Mouse (Mus musculus) hindbrain, embryonic 13.5 days (tissue): ENCODE measurements around the gene Cd3eap. TPM values are rescaled to one million over a fixed set of nuclear protein-coding genes. Genes with fewer than 3 reads are reported as not detected.

ENCODE experiments used
- ATAC-seq: fragments of 200-750 bp; cut with Nextera tagmentation; 2 replicates; pipeline ENCODE4 v1.8.0; 2017; ENCODE audit warnings: moderate TSS enrichment; ENCODE audit not compliant: low FRiP score
- H3K27ac ChIP-seq: fragments of 300-500 bp; sonication (generic); 2 replicates; pipeline ENCODE4 v1.5.1; 2015; ENCODE audit warnings: inconsistent platforms, mild to moderate bottlenecking, moderate library complexity
- H3K27me3 ChIP-seq: fragments of 300-500 bp; sonication (generic); 2 replicates; pipeline ENCODE4 v1.6.1; 2015; ENCODE audit warnings: mild to moderate bottlenecking, inconsistent platforms
- H3K36me3 ChIP-seq: fragments of 300-500 bp; sonication (generic); 2 replicates; pipeline ENCODE4 v1.6.1; 2015; ENCODE audit warnings: mild to moderate bottlenecking, inconsistent platforms
- H3K4me1 ChIP-seq: fragments of 300-500 bp; sonication (generic); replicated peaks from 2 replicates; pipeline ENCODE4 v1.6.1; 2015; ENCODE audit warnings: inconsistent platforms
- H3K4me2 ChIP-seq: fragments of 300-500 bp; sonication (generic); 2 replicates; pipeline ENCODE4 v1.6.1; 2015; ENCODE audit warnings: inconsistent platforms, mild to moderate bottlenecking, moderate library complexity
- H3K4me3 ChIP-seq: fragments of 300-500 bp; sonication (generic); 2 replicates; pipeline ENCODE4 v1.5.1; 2015; ENCODE audit warnings: mild to moderate bottlenecking, inconsistent platforms
- H3K9ac ChIP-seq: fragments of 300-500 bp; sonication (generic); 2 replicates; pipeline ENCODE4 v1.6.1; 2015; ENCODE audit warnings: mild to moderate bottlenecking, inconsistent platforms
- H3K9me3 ChIP-seq: fragments of 300-500 bp; sonication (generic); 2 replicates; pipeline ENCODE4 v1.6.1; 2016; ENCODE audit warnings: inconsistent platforms
- WGBS: fragments of 180-500 bp; shearing (Covaris S2); methylation state at CpG from one replicate; pipeline ENCODE4 v1.1.7; 2015; 5-methylcytosine and 5-hydroxymethylcytosine counted together
- polyA plus RNA-seq: library from polyadenylated mRNA; unstranded; fragments of >200 nt; fragmentation: Nextera tagmentation; extraction: Ambion mirVana; gene quantifications from 2 replicates; pipeline ENCODE4 v1.2.1, GENCODE M21; 2015

The Cd3eap gene
- polyA plus RNA-seq, 1 experiment from 2014 or later: 20.9 TPM

- Histone ChIP-seq H3K27me3 (peaks cover 29% of the 10 kb centered on the region), H3K9me3 (no peaks in the 10 kb centered on the region), H3K4me2 (peak overlapping the region; percentile 86), H3K9ac (peak overlapping the region; percentile 73), H3K36me3 (peaks cover 1% of the 10 kb centered on the region; the same call in 1 of the 2 replicates), H3K4me1 (peaks cover 42% of the 10 kb centered on the region), H3K4me3 (peak overlapping the region; percentile 45), H3K27ac (no peak overlapping the region)
- under 1% methylated on average over 27 of the region's 27 CpGs for WGBS
- no peak for ATAC-seq
These were observed 16.7 kb downstream of the Cd3eap start for GRCm38 (mm10) chr7:19342481-19343027.

GRCm38 (mm10) chr7:19341761-19342409 is 17.4 kb downstream of the Cd3eap start:
- peaks cover 41% of the 10 kb centered on the region for H3K4me1 ChIP-seq
- peaks cover 29% of the 10 kb centered on the region for H3K27me3 ChIP-seq
- H3K4me3 ChIP-seq: peak overlapping the region; percentile 45
- H3K27ac ChIP-seq: no peak overlapping the region
- H3K4me2 ChIP-seq: peak overlapping the region; percentile 86
- no peaks in the 10 kb centered on the region for H3K9me3 ChIP-seq
- ATAC-seq: no peak
- WGBS: under 1% methylated on average over 41 of the region's 41 CpGs
- no peaks in the 10 kb centered on the region for H3K36me3 ChIP-seq
- peak overlapping the region; percentile 73 for H3K9ac ChIP-seq

DNA sequence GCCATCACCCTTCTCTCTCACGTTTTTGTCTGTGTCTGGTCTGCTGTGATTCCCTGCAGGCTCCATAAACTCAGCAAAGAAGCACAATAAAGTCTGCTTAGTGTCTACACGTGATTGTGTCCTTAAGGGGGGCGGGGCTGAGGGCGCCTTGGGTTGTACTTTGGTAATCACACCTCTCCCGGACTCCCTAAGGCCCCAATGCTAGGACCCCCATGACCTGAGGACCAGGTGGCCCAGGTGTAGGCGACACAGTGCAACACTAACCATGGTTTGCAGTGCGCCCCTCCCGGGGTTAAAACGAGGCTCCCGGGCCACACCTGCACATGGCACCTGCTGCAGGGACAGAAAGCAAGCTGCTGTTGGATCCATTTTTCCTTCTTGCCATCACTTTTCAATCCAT is 18.0 kb downstream of the Cd3eap start:
- Histone ChIP-seq H3K27me3 (peaks cover 29% of the 10 kb centered on the region), H3K9ac (peak overlapping the region; percentile 73; the same call in 1 of the 2 replicates), H3K36me3 (no peaks in the 10 kb centered on the region), H3K4me1 (peaks cover 36% of the 10 kb centered on the region), H3K27ac (no peak overlapping the region), H3K4me3 (peak overlapping the region; percentile 45), H3K9me3 (no peaks in the 10 kb centered on the region), H3K4me2 (peak overlapping the region; percentile 86; the same call in 1 of the 2 replicates)
- WGBS: 22% methylated on average over 10 of the region's 10 CpGs
- no peak for ATAC-seq

DNA sequence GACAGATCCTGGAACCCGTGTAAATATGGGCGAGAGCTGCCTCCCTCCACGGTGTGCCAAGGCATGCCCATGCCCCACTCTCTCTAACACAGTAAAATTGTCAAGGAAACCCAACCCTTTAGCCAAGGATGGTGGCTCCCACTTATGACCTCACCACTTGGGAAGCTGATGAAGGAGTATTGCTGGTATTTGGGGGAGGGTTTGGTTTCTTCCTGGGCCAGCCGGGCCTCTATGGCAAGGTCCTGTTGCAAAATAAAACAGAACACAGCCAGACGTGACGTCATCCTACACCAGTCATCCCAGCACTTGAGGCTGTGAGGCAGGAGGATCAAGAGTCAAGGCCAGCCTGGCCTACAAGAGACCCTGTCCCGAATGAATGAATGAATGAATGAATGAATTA is 20.7 kb downstream of the Cd3eap start:
- Histone ChIP-seq H3K9me3 (no peaks in the 10 kb centered on the region), H3K27me3 (peaks cover 32% of the 10 kb centered on the region), H3K4me2 (no peak overlapping the region), H3K27ac (no peak overlapping the region), H3K4me3 (no peak overlapping the region), H3K9ac (no peak overlapping the region), H3K36me3 (no peaks in the 10 kb centered on the region), H3K4me1 (peaks cover 27% of the 10 kb centered on the region)
- 68% methylated on average over 7 of the region's 7 CpGs for WGBS
- ATAC-seq: no peak

- ATAC-seq: no peak
- H3K9ac ChIP-seq: no peak overlapping the region
- no peaks in the 10 kb centered on the region for H3K36me3 ChIP-seq
- H3K4me1 ChIP-seq: peaks cover 31% of the 10 kb centered on the region
- no peak overlapping the region for H3K4me3 ChIP-seq
- H3K9me3 ChIP-seq: no peaks in the 10 kb centered on the region
- H3K27me3 ChIP-seq: peaks cover 32% of the 10 kb centered on the region
- H3K4me2 ChIP-seq: no peak overlapping the region
- H3K27ac ChIP-seq: no peak overlapping the region
- WGBS: 53% methylated on average over 2 of the region's 2 CpGs
These were observed 21.2 kb downstream of the Cd3eap start for GRCm38 (mm10) chr7:19338060-19338459.

DNA sequence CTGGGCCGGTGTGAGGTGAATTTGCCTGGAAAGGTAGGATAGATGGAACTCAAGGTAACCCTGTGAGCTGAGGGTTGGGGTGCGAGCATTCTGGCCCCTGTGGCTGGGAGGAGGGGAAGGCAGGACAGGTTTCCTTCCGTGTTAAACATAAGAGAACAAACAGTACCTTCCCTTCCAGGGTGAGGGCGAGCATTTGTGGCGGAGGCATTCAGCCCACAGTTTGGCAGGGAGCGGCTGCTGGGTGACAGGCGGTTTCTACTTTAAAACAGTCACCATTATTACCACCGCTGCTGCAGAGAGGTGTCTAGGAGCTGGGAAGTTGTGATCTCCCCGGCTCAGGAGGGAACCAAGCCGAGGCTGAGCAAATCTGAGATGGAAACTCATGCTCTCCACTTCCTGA is 22.2 kb downstream of the Cd3eap start:
- Histone ChIP-seq H3K4me2 (no peak overlapping the region), H3K9me3 (no peaks in the 10 kb centered on the region), H3K9ac (no peak overlapping the region), H3K27me3 (peaks cover 27% of the 10 kb centered on the region), H3K36me3 (no peaks in the 10 kb centered on the region), H3K27ac (no peak overlapping the region), H3K4me3 (no peak overlapping the region), H3K4me1 (peaks cover 27% of the 10 kb centered on the region)
- ATAC-seq: no peak
- WGBS: 71% methylated on average over 10 of the region's 10 CpGs

DNA sequence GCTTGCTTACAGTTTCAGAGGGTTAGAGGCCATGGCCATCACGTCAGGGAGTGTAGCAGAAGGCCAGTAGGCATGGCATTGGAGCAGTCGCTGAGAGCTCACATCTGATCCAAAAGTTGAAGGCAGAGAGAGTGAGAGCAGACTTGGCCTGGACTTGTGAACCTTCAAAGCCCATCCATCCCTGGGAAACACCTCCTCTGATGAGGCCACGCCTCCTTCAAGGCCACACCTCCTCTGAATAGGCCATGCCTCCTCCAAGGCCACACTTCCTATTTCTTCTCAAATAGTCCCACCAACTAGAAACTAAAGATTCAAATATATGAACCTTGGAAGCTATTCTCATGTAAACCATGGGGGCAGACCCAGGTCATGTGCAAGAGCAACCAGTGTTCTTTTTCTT is 23.7 kb downstream of the Cd3eap start:
- Histone ChIP-seq H3K9me3 (no peaks in the 10 kb centered on the region), H3K4me2 (no peak overlapping the region), H3K4me1 (peaks cover 16% of the 10 kb centered on the region), H3K4me3 (no peak overlapping the region), H3K27me3 (peaks cover 13% of the 10 kb centered on the region; the same call in 1 of the 2 replicates), H3K36me3 (no peaks in the 10 kb centered on the region), H3K9ac (no peak overlapping the region), H3K27ac (no peak overlapping the region)
- no peak for ATAC-seq
- 48% methylated on average over 3 of the region's 3 CpGs for WGBS

DNA sequence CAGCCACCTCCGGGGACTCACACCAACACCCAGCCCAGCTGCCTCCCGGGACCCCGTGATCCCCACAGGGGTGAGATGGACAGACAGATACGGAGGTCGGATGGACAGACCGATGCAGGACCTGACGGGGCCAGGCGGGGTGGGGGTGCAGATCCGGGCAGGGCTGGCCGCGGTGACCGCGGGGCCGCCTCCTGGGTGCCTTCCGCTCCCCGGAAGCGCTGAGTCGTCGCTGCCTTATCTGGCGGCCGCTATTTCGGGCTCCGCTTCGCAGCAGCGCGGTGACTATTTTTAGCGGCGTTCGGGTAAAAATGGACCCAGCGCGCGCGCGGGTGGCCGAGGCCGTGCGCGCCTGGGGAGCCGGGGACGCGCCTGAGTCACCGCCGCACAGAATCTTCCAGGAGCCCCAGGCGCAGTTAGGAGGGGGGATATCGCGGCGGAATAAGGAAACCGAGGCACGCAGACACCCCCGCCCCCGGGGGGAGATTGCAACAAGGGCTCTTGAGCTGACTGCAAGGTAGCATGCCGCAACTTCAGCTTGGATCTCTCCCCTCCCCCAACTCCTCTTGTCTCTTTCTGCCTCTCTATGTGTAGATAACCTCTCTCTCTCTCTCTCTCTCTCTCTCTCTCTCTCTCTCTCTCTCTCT is 26.5 kb downstream of the Cd3eap start:
- peak overlapping the region; percentile 90 for H3K9ac ChIP-seq
- H3K27ac ChIP-seq: peak overlapping the region; percentile 86
- peak; percentile 50 for ATAC-seq
- H3K4me3 ChIP-seq: peak overlapping the region; percentile 70
- H3K9me3 ChIP-seq: no peaks in the 10 kb centered on the region
- H3K4me1 ChIP-seq: peaks cover 16% of the 10 kb centered on the region
- under 1% methylated on average over 52 of the region's 52 CpGs for WGBS
- H3K27me3 ChIP-seq: peaks cover 7% of the 10 kb centered on the region; the same call in 1 of the 2 replicates
- H3K36me3 ChIP-seq: no peaks in the 10 kb centered on the region
- peak overlapping the region; percentile 84 for H3K4me2 ChIP-seq

DNA sequence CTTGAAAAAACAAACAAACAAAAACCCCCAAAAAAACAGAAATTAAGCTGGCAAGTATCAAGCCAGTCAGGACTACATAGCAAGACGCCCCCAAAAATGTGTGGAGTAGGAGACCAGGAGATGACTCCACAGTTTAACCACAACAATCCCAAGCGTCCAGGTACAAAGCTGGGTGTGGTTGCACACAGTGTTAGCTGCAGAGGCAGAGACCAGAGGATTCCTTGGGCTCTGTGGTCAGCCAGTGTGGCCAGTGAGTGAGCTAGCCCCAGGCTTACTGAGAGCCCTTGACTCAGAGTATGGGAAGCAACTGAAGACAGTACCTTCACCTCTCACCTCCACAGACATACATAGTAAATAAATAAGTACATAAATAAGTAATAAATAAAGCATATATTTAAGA is 27.4 kb downstream of the Cd3eap start:
- Histone ChIP-seq H3K27me3 (peaks cover 5% of the 10 kb centered on the region; the same call in 1 of the 2 replicates), H3K4me1 (peaks cover 25% of the 10 kb centered on the region), H3K9ac (no peak overlapping the region), H3K4me3 (peak overlapping the region; percentile 70; the same call in 1 of the 2 replicates), H3K9me3 (no peaks in the 10 kb centered on the region), H3K4me2 (no peak overlapping the region; the same call in 1 of the 2 replicates), H3K27ac (no peak overlapping the region), H3K36me3 (no peaks in the 10 kb centered on the region)
- no peak for ATAC-seq
- 69% methylated on average over 2 of the region's 2 CpGs for WGBS

GRCm38 (mm10) chr7:19328425-19328824 is 30.9 kb downstream of the Cd3eap start:
- 0 out of 2 replicates have a peak, but pooled peaks cover 2% of the 10 kb centered on the region for H3K27me3 ChIP-seq
- peaks cover 24% of the 10 kb centered on the region for H3K4me1 ChIP-seq
- H3K27ac ChIP-seq: no peak overlapping the region
- H3K36me3 ChIP-seq: no peaks in the 10 kb centered on the region
- no peaks in the 10 kb centered on the region for H3K9me3 ChIP-seq
- no peak overlapping the region for H3K4me2 ChIP-seq
- no peak overlapping the region for H3K4me3 ChIP-seq
- no peak overlapping the region for H3K9ac ChIP-seq
- ATAC-seq: no peak

GRCm38 (mm10) chr7:19327782-19328181 is 31.5 kb downstream of the Cd3eap start:
- 78% methylated on average over 5 of the region's 5 CpGs for WGBS
- Histone ChIP-seq H3K27ac (no peak overlapping the region), H3K36me3 (no peaks in the 10 kb centered on the region), H3K27me3 (0 out of 2 replicates have a peak, but pooled peaks cover 8% of the 10 kb centered on the region), H3K4me1 (peaks cover 21% of the 10 kb centered on the region), H3K4me3 (no peak overlapping the region), H3K4me2 (peak overlapping the region; percentile 68; the same call in 1 of the 2 replicates), H3K9ac (0 out of 2 replicates have a peak overlapping the region, but pooled peaks have one; percentile 11), H3K9me3 (no peaks in the 10 kb centered on the region)
- ATAC-seq: no peak

GRCm38 (mm10) chr7:19327128-19327527 is 32.2 kb downstream of the Cd3eap start:
- H3K27ac ChIP-seq: peak overlapping the region; percentile 60; the same call in 1 of the 2 replicates
- H3K4me1 ChIP-seq: peaks cover 18% of the 10 kb centered on the region
- no peaks in the 10 kb centered on the region for H3K36me3 ChIP-seq
- H3K9me3 ChIP-seq: no peaks in the 10 kb centered on the region
- H3K4me2 ChIP-seq: peak overlapping the region; percentile 68
- under 1% methylated on average over 22 of the region's 22 CpGs for WGBS
- H3K9ac ChIP-seq: peak overlapping the region; percentile 63
- H3K4me3 ChIP-seq: peak overlapping the region; percentile 41
- peak; percentile 53 for ATAC-seq
- H3K27me3 ChIP-seq: 0 out of 2 replicates have a peak, but pooled peaks cover 15% of the 10 kb centered on the region
